Mouse (Mus musculus) gastrocnemius, postnatal 25 days (tissue): ENCODE measurements around the gene Ckmt2. TPM values are rescaled to one million over a fixed set of nuclear protein-coding genes. Genes with fewer than 3 reads are reported as not detected.

ENCODE experiments used
- DNase-seq: peaks from one replicate; pipeline ENCODE4 v3.0.0; 2022
- total RNA-seq, 2 experiments: library from RNA; stranded (reverse); gene quantifications; 1 replicate in 1 of 2; 2 replicates in 1 of 2; pipeline ENCODE4 v1.2.3; 2021

Gene Ckmt2
- total RNA-seq, 2 experiments from 2014 or later, result 1,499 to 1,709 TPM

DNA sequence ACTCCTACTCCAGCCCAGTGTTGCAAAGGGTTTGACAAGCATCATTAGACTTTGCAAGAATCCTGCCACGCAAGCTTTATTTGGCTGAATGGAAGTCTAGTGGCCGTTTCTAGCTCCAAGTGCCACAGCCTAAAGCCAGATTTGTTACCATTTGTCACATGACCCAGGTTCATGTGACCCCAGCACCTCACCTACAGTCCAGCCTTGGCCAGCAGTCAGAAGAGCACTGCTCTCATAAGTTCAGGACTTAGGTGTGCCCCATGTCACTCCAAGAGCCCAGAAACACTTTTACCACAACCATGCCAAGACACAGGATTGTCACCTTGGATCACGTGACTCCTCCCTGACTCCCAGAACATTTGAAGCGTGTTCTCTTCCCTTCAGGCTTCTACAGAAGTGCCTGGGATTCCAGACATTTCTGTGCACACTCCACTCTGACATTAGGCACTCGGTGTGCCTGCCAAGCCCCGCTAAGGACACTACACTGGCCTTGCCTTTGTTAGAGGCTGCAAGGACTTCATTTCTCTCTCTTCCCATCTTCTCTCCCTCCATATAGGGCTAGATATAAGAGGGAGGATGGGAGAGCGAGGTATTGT lies 2.9 kb downstream of the Ckmt2 start:
- peak; percentile 27 for DNase-seq

- DNase-seq, result no peak
Observed at GRCm38 (mm10) chr13:91868577-91868976, 8.1 kb downstream of the Ckmt2 start.

- DNase-seq, result no peak
Observed at GRCm38 (mm10) chr13:91858835-91859234, 17.9 kb downstream of the Ckmt2 start.

- no peak for DNase-seq
Observed at GRCm38 (mm10) chr13:91857427-91857826, 19.3 kb downstream of the Ckmt2 start.

GRCm38 (mm10) chr13:91854412-91854811 lies 22.3 kb downstream of the Ckmt2 start:
- DNase-seq, result no peak

DNA sequence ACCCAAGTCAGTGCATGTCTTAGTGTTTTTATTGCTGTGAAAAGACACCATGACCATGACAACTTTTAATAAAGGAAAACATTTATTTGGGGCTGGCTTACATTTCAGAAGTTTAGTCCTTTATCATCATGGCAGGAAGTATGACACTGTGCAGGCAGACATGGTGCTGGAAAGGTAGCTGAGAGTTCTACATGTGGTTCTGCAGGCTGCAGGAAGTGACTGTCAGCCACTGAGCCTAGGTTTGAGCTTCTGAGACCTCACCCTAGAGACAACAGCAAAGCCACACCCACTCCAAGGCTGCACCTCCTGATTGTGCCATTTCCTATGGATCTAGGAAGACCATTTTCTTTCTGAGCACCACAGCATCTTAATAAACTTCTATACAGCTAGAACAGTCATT lies 48.8 kb downstream of the Ckmt2 start:
- no peak for DNase-seq

- DNase-seq, result peak; percentile 59
Observed at GRCm38 (mm10) chr13:91826066-91826465, 50.6 kb downstream of the Ckmt2 start.

DNA sequence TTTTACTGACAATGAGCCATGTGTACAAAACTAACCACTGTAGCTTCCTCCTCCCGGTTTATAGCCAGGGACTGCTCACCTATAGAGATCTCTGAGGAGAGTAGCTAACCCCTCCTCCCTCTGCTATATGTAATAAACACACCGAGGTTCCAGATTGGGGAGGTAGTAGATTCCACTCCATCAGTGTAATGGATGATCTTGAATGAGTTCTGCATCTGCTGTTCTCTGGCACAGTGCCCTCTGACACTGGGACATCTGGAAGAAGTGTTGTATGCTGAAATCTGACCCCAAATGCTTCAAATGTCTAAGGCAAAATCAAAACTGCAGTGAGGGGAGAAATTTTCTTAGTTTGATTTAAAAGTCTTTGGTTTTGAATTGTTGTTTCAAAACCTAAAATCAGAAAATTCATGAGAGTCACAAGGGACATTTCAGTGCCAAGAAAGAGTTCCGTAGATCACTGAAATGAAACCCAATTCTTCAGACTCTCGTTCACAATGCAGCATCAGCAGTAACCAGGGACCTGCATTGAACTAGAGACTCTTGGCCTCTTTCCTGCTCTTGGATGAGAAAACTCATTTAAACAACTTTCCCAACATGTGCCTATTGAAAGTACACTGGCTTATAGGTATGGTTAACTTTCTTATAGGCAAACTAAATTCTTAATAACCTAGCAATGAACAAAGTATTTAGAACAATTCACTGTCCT lies 51.7 kb downstream of the Ckmt2 start:
- DNase-seq, result peak; percentile 63

- no peak for DNase-seq
Observed at GRCm38 (mm10) chr13:91823735-91824134, 53.0 kb downstream of the Ckmt2 start.

DNA sequence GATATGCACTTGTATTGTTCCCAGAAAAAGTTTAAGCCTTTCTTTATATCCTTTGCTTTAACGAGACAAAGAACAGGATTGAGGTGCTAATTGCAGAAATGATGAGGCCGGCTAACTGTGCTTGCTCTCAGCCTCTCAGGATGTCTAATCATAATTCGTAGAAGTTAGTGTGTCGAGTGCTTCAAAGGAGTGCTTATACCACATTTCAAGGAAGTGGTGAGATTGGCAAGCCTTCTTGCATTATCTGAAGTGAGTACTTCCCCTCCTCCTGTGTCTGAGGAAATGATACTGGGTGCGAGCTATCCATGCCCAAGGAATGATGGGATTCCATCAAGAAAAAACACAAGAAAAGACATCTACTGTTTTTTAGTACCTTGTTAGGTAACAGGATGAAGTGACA lies 62.0 kb downstream of the Ckmt2 start:
- no peak for DNase-seq

- DNase-seq, result no peak
Observed at GRCm38 (mm10) chr13:91809476-91809875, 67.2 kb downstream of the Ckmt2 start.

GRCm38 (mm10) chr13:91807874-91808575 lies 68.7 kb downstream of the Ckmt2 start:
- DNase-seq, result no peak

- peak; percentile 83 for DNase-seq
Observed at GRCm38 (mm10) chr13:91807155-91807839, 69.4 kb downstream of the Ckmt2 start, which contains the start of gene Zcchc9. Gene Zcchc9, minus strand, starts transcription at chr13:91807705.

Other genes starting within 250 kb of the Ckmt2 start
- gene Acot12, start 135.4 kb downstream of the Ckmt2 start, total RNA-seq, result not detected
- 10 to 100 TPM; 11.9 to 13.3 TPM for gene Zcchc9, start 69.2 kb downstream of the Ckmt2 start, total RNA-seq